Mouse (Mus musculus) liver, postnatal 0 days (tissue): ENCODE data around the gene Rac2.

Experiments used
- CTCF ChIP-seq: sonication (generic); IDR thresholded peaks from 2 replicates; pipeline ENCODE4 v1.5.1; 2016; ENCODE audit warnings: antibody characterized with exemption, low read depth
- EP300 ChIP-seq: IDR thresholded peaks from 2 replicates; pipeline ENCODE4 v1.6.1; 2016; ENCODE audit warnings: antibody characterized with exemption, low read depth, mild to moderate bottlenecking

GRCm38 (mm10) chr15:78570170-78570569, 2.4 kb downstream of the Rac2 start:
- TF ChIP-seq CTCF (no peak), EP300 (no peak)
